Mouse (Mus musculus): Measurements from ENCODE around the gene Stac3. TPM values are rescaled to one million over a fixed set of nuclear protein-coding genes. Genes with fewer than 3 reads are reported as not detected.
A peak's percentile ranks its signal among the peaks of the same experiment; 100 is the strongest.

The Stac3 gene
- polyA plus RNA-seq, 1 experiment from 2014 or later, result 2.4 TPM

DNA sequence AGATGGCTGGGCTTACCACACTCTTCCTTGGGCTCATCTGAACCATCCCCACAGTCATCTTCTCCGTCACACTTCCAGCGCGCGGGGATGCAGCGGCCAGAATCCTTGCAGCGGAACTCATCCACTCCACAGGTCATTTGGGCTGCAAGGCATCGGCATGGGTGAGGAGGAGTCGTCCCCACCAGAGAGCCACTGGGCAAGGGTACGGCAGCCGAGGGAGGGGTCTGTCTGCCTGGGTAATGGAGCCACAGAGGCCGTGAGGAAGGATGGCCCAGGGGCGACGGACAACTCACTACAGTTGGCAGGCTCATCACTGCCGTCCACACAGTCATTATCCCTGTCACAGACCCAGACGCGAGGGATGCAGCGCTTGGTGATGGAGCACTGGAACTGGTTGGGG, 48.4 kb downstream of the Stac3 start:
- H3K4me2 ChIP-seq, result no peak overlapping the region
- H3K27me3 ChIP-seq, result no peaks in the 10 kb centered on the region
- H3K36me3 ChIP-seq, result peaks cover 100% of the 10 kb centered on the region
- H3K9me3 ChIP-seq, result no peaks in the 10 kb centered on the region
- H3K27ac ChIP-seq (replicated peaks), result no peak overlapping the region
- H3K4me3 ChIP-seq, result no peak overlapping the region
- 89% methylated on average over 17 of the region's 17 CpGs for WGBS
- H3K9ac ChIP-seq, result no peak overlapping the region
- ATAC-seq (ENCODE audit: low read depth), result no peak
- no peaks in the 10 kb centered on the region for H3K4me1 ChIP-seq (replicated peaks)

DNA sequence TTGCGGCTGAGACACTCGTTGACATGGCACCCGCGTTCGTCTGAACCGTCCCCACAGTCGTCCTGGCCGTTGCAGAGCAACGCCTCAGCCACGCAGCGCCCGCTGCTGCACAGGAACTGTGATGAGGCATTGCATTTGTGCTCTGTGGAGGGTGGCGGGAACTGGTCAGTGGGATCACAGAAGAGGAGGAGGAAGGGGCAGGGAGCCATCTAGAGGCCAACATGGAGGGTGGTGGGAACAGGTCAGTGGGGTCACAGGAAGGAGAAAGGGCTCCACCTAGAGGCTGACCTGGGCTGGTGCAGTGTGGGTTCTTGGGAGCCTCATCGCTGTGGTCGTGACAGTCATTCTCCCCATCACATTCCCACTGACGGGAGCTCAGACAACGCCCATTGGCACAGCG, 54.2 kb downstream of the Stac3 start:
- Histone ChIP-seq H3K36me3 (peaks cover 100% of the 10 kb centered on the region), H3K9me3 (no peaks in the 10 kb centered on the region), H3K27ac (replicated peaks) (peak overlapping the region; percentile 6; the same call in 1 of the 2 replicates), H3K4me3 (no peak overlapping the region), H3K9ac (no peak overlapping the region), H3K4me1 (replicated peaks) (no peaks in the 10 kb centered on the region; the same call in 1 of the 2 replicates), H3K4me2 (no peak overlapping the region), H3K27me3 (no peaks in the 10 kb centered on the region)
- WGBS, result 66% methylated on average over 18 of the region's 18 CpGs
- ATAC-seq (ENCODE audit: low read depth), result peak; percentile 17; the same call in 1 of the 2 replicates

DNA sequence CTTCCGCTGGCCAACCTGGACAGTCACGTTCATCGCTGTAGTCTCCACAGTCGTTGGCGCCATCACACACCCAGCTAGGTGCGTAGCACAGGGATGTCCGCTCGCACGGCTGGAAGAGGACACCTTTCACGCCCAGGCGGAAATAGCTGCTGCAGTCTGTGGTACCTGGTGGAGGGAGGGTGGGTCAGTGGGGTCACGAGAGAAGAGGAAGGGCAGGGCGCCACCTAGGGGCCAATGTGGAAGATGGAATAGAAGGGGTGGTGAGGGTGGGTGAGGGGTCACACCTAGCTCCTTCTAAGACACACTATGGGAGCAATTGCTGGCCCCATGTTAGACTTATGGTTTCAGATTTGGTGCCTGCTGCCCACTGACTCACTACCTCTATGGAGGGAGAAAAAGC, 55.9 kb downstream of the Stac3 start:
- Histone ChIP-seq H3K9ac (no peak overlapping the region), H3K4me3 (no peak overlapping the region), H3K27me3 (no peaks in the 10 kb centered on the region), H3K27ac (replicated peaks) (no peak overlapping the region), H3K4me1 (replicated peaks) (no peaks in the 10 kb centered on the region; the same call in 1 of the 2 replicates), H3K4me2 (no peak overlapping the region), H3K9me3 (no peaks in the 10 kb centered on the region), H3K36me3 (peaks cover 100% of the 10 kb centered on the region)
- WGBS, result 93% methylated on average over 13 of the region's 13 CpGs
- no peak for ATAC-seq (ENCODE audit: low read depth)

Other genes starting within 250 kb of the Stac3 start
- 102 and 104 TPM in 2 replicates for gene Kif5a, start 238.3 kb upstream of the Stac3 start, polyA plus RNA-seq (2015; fragmentation: Nextera tagmentation; extraction: Ambion mirVana)
- 285 and 322 TPM in 2 replicates for gene Dctn2, start 235.3 kb upstream of the Stac3 start, polyA plus RNA-seq (2015; fragmentation: Nextera tagmentation; extraction: Ambion mirVana)
- gene Mbd6, start 212.7 kb upstream of the Stac3 start, polyA plus RNA-seq (2015; fragmentation: Nextera tagmentation; extraction: Ambion mirVana), result 14.5 and 16.7 TPM in 2 replicates
- gene Mars, start 189.9 kb upstream of the Stac3 start, polyA plus RNA-seq (2015; fragmentation: Nextera tagmentation; extraction: Ambion mirVana), result 103 and 110 TPM in 2 replicates
- gene Arhgap9, start 179.7 kb upstream of the Stac3 start, polyA plus RNA-seq (2015; fragmentation: Nextera tagmentation; extraction: Ambion mirVana), result 1.0 and 1.4 TPM in 2 replicates
- gene Gli1, start 159.7 kb upstream of the Stac3 start, polyA plus RNA-seq (2015; fragmentation: Nextera tagmentation; extraction: Ambion mirVana), result 2.2 and 2.9 TPM in 2 replicates
- not detected in 2 replicates for gene Inhbe, start 147.3 kb upstream of the Stac3 start, polyA plus RNA-seq (2015; fragmentation: Nextera tagmentation; extraction: Ambion mirVana)
- not detected in 2 replicates for gene Inhbc, start 131.3 kb upstream of the Stac3 start, polyA plus RNA-seq (2015; fragmentation: Nextera tagmentation; extraction: Ambion mirVana)
- gene R3hdm2, start 121.4 kb upstream of the Stac3 start, polyA plus RNA-seq (2015; fragmentation: Nextera tagmentation; extraction: Ambion mirVana), result 30.6 and 33.3 TPM in 2 replicates
- 10.1 and 10.6 TPM in 2 replicates for gene Ndufa4l2, start 13.3 kb downstream of the Stac3 start, polyA plus RNA-seq (2015; fragmentation: Nextera tagmentation; extraction: Ambion mirVana)
- 52.4 and 53.0 TPM in 2 replicates for gene Shmt2, start 20.8 kb downstream of the Stac3 start, polyA plus RNA-seq (2015; fragmentation: Nextera tagmentation; extraction: Ambion mirVana)
- gene Nxph4, start 32.9 kb downstream of the Stac3 start, polyA plus RNA-seq (2015; fragmentation: Nextera tagmentation; extraction: Ambion mirVana), result 128 and 133 TPM in 2 replicates
- gene Lrp1, start 119.5 kb downstream of the Stac3 start, polyA plus RNA-seq (2015; fragmentation: Nextera tagmentation; extraction: Ambion mirVana), result 80.9 and 110 TPM in 2 replicates
- 5.9 and 6.0 TPM in 2 replicates for gene Stat6, start 141.3 kb downstream of the Stac3 start, polyA plus RNA-seq (2015; fragmentation: Nextera tagmentation; extraction: Ambion mirVana)
- 3.3 and 3.6 TPM in 2 replicates for gene Nemp1, start 165.2 kb downstream of the Stac3 start, polyA plus RNA-seq (2015; fragmentation: Nextera tagmentation; extraction: Ambion mirVana)
- 4.0 and 4.5 TPM in 2 replicates for gene Nab2, start 166.9 kb downstream of the Stac3 start, polyA plus RNA-seq (2015; fragmentation: Nextera tagmentation; extraction: Ambion mirVana)
- gene Myo1a, start 203.5 kb downstream of the Stac3 start, polyA plus RNA-seq (2015; fragmentation: Nextera tagmentation; extraction: Ambion mirVana), result 0.88 and 0.96 TPM in 2 replicates
- 0.31 and 1.9 TPM in 2 replicates for gene Tac2, start 222.8 kb downstream of the Stac3 start, polyA plus RNA-seq (2015; fragmentation: Nextera tagmentation; extraction: Ambion mirVana)
- gene Zbtb39, start 237.9 kb downstream of the Stac3 start, polyA plus RNA-seq (2015; fragmentation: Nextera tagmentation; extraction: Ambion mirVana), result 3.3 and 4.5 TPM in 2 replicates

All from neural tube, embryonic 13.5 days (tissue).